8 mouse cellular contexts compared by ENCODE assay signal in genomic region chr17:44105287-44106138, GRCm38 (mm10). TPM values are rescaled to one million over a fixed set of nuclear protein-coding genes. Genes with fewer than 3 reads are reported as not detected.
DNase-seq lines count a peak whose midpoint lies in the region; ATAC-seq lines count a peak whose summit lies in the region.

Enpp4 (minus strand) TSS chr17:44105809.

- H3K27ac ChIP-seq in intestine, embryonic 15.5 days: 0 out of 2 replicates have a peak within 1 kb of the TSS, but pooled peaks have one; percentile 2

- peak within 1 kb of the TSS; percentile 83 for H3K4me2 ChIP-seq in intestine, embryonic 15.5 days (replicated peaks)

- no peaks in the 10 kb centered on the region for H3K9me3 ChIP-seq in intestine, embryonic 15.5 days

- DNase-seq in adrenal gland, adult 8-10 months: peak; percentile 86
- peak; percentile 73 for DNase-seq in embryo, embryonic 11.5 days (ENCODE audit: low read depth, low spot score)
- peak; percentile 85 to 87 for DNase-seq in gastrocnemius, postnatal 36 days
- DNase-seq in left cerebral cortex, postnatal 25 days (ENCODE audit: low spot score in 2 of 2): peak; percentile 90 to 95
- peak; percentile 85 for DNase-seq in mesoderm, embryonic 11.5 days (ENCODE audit: low read depth, low spot score)
- peak; percentile 89 for DNase-seq in right cerebral cortex, postnatal 25 days
- DNase-seq in urinary bladder, postnatal 36 days (ENCODE audit: low spot score in 2 of 2): peak; percentile 81 to 92

- H3K36me3 ChIP-seq in intestine, embryonic 15.5 days: no peaks in the 10 kb centered on the region

- under 1% methylated on average over 76 of the region's 76 CpGs for WGBS in intestine, embryonic 15.5 days

- peak; percentile 99 for ATAC-seq in intestine, embryonic 15.5 days

- peak within 1 kb of the TSS; percentile 72 for H3K4me3 ChIP-seq in intestine, embryonic 15.5 days (replicated peaks)

- no peaks in the 10 kb centered on the region for H3K27me3 ChIP-seq in intestine, embryonic 15.5 days (replicated peaks)

- intact Hi-C loops in gastrocnemius, postnatal 36 days (cut with DNase I): no loop called here
- intact Hi-C loops in left cerebral cortex, postnatal 25 days (cut with DNase I): no loop called here

- H3K9ac ChIP-seq in intestine, embryonic 15.5 days: peak within 1 kb of the TSS; percentile 56

- no peaks in the 10 kb centered on the region for H3K4me1 ChIP-seq in intestine, embryonic 15.5 days (replicated peaks)

RNA-seq across cellular contexts. Expression of gene Enpp4, which starts in this region (rescaled TPM):
- 10 to 100 TPM; 13.4 to 19.0 (median 16.0) TPM for total RNA-seq in adrenal gland, adult 8-10 months (2022)
- 10 to 100 TPM; 32.1 to 38.8 TPM for total RNA-seq in gastrocnemius, postnatal 36 days (2021)
- 5.4 and 5.6 TPM in 2 replicates for polyA plus RNA-seq in intestine, embryonic 15.5 days (2015; fragmentation: Nextera tagmentation; extraction: Ambion mirVana)
- total RNA-seq in left cerebral cortex, postnatal 25 days (2021): 10 to 100 TPM; 12.2 to 13.0 TPM

Comparison
In these comparisons a context has a peak if more than half of its experiments do, and no peak if none do; other contexts are left out.
1. Peak in every context shown above with its lines: DNase-seq, ATAC-seq, H3K4me3 ChIP-seq and H3K27ac ChIP-seq.